Mouse (Mus musculus) hindbrain, embryonic 13.5 days (tissue): ENCODE measurements at regions not wholly inside any gene's neighbourhood (a gene's known extent, or its start where the extent isn't known, plus 50 kb on each side); places are given as distances from the start of the nearest gene placed in this dataset.

Experiments
- ATAC-seq: fragments of 200-750 bp; cut with Nextera tagmentation; 2 replicates; pipeline ENCODE4 v1.8.0; 2017; ENCODE audit warnings: moderate TSS enrichment; ENCODE audit not compliant: low FRiP score
- H3K27ac ChIP-seq: fragments of 300-500 bp; sonication (generic); 2 replicates; pipeline ENCODE4 v1.5.1; 2015; ENCODE audit warnings: inconsistent platforms, mild to moderate bottlenecking, moderate library complexity
- H3K27me3 ChIP-seq: fragments of 300-500 bp; sonication (generic); 2 replicates; pipeline ENCODE4 v1.6.1; 2015; ENCODE audit warnings: mild to moderate bottlenecking, inconsistent platforms
- H3K36me3 ChIP-seq: fragments of 300-500 bp; sonication (generic); 2 replicates; pipeline ENCODE4 v1.6.1; 2015; ENCODE audit warnings: mild to moderate bottlenecking, inconsistent platforms
- H3K4me1 ChIP-seq: fragments of 300-500 bp; sonication (generic); replicated peaks from 2 replicates; pipeline ENCODE4 v1.6.1; 2015; ENCODE audit warnings: inconsistent platforms
- H3K4me2 ChIP-seq: fragments of 300-500 bp; sonication (generic); 2 replicates; pipeline ENCODE4 v1.6.1; 2015; ENCODE audit warnings: inconsistent platforms, mild to moderate bottlenecking, moderate library complexity
- H3K4me3 ChIP-seq: fragments of 300-500 bp; sonication (generic); 2 replicates; pipeline ENCODE4 v1.5.1; 2015; ENCODE audit warnings: mild to moderate bottlenecking, inconsistent platforms
- H3K9ac ChIP-seq: fragments of 300-500 bp; sonication (generic); 2 replicates; pipeline ENCODE4 v1.6.1; 2015; ENCODE audit warnings: mild to moderate bottlenecking, inconsistent platforms
- H3K9me3 ChIP-seq: fragments of 300-500 bp; sonication (generic); 2 replicates; pipeline ENCODE4 v1.6.1; 2016; ENCODE audit warnings: inconsistent platforms
- WGBS: fragments of 180-500 bp; shearing (Covaris S2); methylation state at CpG from one replicate; pipeline ENCODE4 v1.1.7; 2015; 5-methylcytosine and 5-hydroxymethylcytosine counted together

DNA sequence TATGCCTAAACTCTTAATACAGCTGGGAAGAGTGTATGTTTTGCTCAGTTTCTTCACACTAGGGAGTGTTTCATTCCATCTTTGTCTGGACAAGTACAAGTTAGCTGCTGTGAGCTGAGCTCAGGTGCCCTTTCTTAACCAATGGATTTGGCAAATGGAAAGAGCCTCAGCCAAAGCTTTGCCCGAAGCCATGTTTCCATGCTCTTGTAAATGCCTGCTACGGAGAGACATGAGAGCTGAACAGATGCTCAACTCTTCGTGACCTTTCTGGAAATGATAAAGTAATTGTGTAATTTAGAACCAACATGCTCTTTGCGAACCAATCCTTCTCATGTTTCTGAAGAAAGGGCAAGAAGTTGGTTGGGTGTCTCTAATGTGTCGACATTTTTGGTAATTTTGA lies 52.0 kb upstream of the P3h2 start:
- H3K4me1 ChIP-seq, result no peaks in the 10 kb centered on the region
- WGBS, result 84% methylated on average over 5 of the region's 5 CpGs
- no peak overlapping the region for H3K4me3 ChIP-seq
- no peak overlapping the region for H3K27ac ChIP-seq
- H3K4me2 ChIP-seq, result no peak overlapping the region
- no peaks in the 10 kb centered on the region for H3K9me3 ChIP-seq
- ATAC-seq, result no peak
- no peaks in the 10 kb centered on the region for H3K27me3 ChIP-seq
- no peaks in the 10 kb centered on the region for H3K36me3 ChIP-seq
- H3K9ac ChIP-seq, result no peak overlapping the region
